Mouse (Mus musculus) cerebellum, adult 2 months (tissue): ENCODE data around the gene Zzef1.

Experiments used
- CTCF ChIP-seq: fragments of 200-500 bp; IDR thresholded peaks from 2 replicates; pipeline ENCODE4 v1.5.1; 2011; ENCODE audit warnings: low read depth, mild to moderate bottlenecking, control low read depth, low read length, moderate library complexity, borderline replicate concordance; ENCODE audit not compliant: insufficient read depth
- POLR2A ChIP-seq: fragments of 200-500 bp; IDR thresholded peaks from 2 replicates; pipeline ENCODE4 v1.6.1; 2011; ENCODE audit warnings: low read length, control low read depth, borderline replicate concordance; ENCODE audit not compliant: insufficient read depth

DNA sequence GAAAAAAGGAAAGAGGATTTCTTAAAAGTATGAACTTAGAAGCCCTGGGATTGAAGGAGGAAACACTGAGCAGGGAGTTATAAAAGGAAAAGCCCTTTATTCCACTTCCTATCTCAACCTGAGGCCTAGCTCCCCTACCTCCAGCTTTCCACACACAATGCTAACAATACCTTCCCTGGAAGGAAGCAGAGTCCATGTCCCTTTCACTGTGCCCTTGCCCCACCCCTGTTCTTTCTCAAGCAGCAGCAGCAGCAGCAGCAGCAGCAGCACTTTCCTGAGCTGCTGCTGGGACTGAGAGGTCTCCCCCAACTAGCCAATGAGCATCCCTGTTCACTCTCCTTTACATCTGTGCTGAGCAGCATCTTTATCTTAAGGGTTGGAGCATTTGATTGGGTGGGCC is 17.1 kb upstream of the Zzef1 start:
- TF ChIP-seq POLR2A (no peak), CTCF (no peak)
